Mouse (Mus musculus) myocyte (in vitro differentiated cells): Measurements from ENCODE around the gene Pphln1.

ENCODE experiments used
- CEBPB ChIP-seq: IDR thresholded peaks from 2 replicates; pipeline ENCODE4 v1.6.1; 2011; ENCODE audit warnings: mild to moderate bottlenecking, moderate library complexity; ENCODE audit not compliant: poor library complexity, insufficient read depth, severe bottlenecking
- E2F4 ChIP-seq: IDR thresholded peaks from one replicate; pipeline ENCODE4 v1.6.1; 2011; ENCODE audit warnings: mild to moderate bottlenecking, control low read depth, moderate library complexity; ENCODE audit not compliant: insufficient read depth
- MAX ChIP-seq: IDR thresholded peaks from one replicate; pipeline ENCODE4 v1.6.1; 2011; ENCODE audit warnings: low read depth, mild to moderate bottlenecking, control low read depth
- MYOD1 ChIP-seq, 3 experiments: IDR thresholded peaks; one replicate each; pipeline ENCODE4 v1.6.1; 2011; ENCODE audit warnings: control low read depth in 2 of 3, low read depth in 2 of 3, mild to moderate bottlenecking in 2 of 3, moderate library complexity in 1 of 3; ENCODE audit not compliant: insufficient read length in 2 of 3, control insufficient read depth in 1 of 3
- MYOG ChIP-seq, 3 experiments: IDR thresholded peaks; one replicate each; pipeline ENCODE4 v1.6.1; 2011; ENCODE audit warnings: control low read depth in 2 of 3, low read depth in 2 of 3, mild to moderate bottlenecking in 2 of 3; ENCODE audit not compliant: insufficient read length in 2 of 3, control insufficient read depth in 1 of 3, insufficient read depth in 1 of 3
- POLR2A ChIP-seq: IDR thresholded peaks from one replicate; pipeline ENCODE4 v1.6.1; 2011; ENCODE audit warnings: low read depth, mild to moderate bottlenecking, control low read depth, moderate library complexity; ENCODE audit not compliant: insufficient read length
- POLR2AphosphoS2 ChIP-seq: IDR thresholded peaks from one replicate; pipeline ENCODE4 v1.6.1; 2011; ENCODE audit warnings: low read depth, control low read depth; ENCODE audit not compliant: insufficient read length
- REST ChIP-seq: IDR thresholded peaks from one replicate; pipeline ENCODE4 v1.6.1; 2011; ENCODE audit warnings: mild to moderate bottlenecking, control low read depth, moderate library complexity; ENCODE audit not compliant: insufficient read depth, insufficient read length
- SRF ChIP-seq: IDR thresholded peaks from one replicate; pipeline ENCODE4 v1.6.1; 2011; ENCODE audit warnings: low read depth; ENCODE audit not compliant: control insufficient read depth, insufficient read length
- TCF12 ChIP-seq: IDR thresholded peaks from one replicate; pipeline ENCODE4 v1.6.1; 2011; ENCODE audit warnings: mild to moderate bottlenecking, control low read depth; ENCODE audit not compliant: poor library complexity, insufficient read depth, severe bottlenecking
- TCF3 ChIP-seq: IDR thresholded peaks from one replicate; pipeline ENCODE4 v1.6.1; 2011; ENCODE audit warnings: low read depth, control low read depth; ENCODE audit not compliant: insufficient read length
- USF1 ChIP-seq: IDR thresholded peaks from one replicate; pipeline ENCODE4 v1.6.1; 2011; ENCODE audit warnings: low read depth, mild to moderate bottlenecking, control low read depth, moderate library complexity

DNA sequence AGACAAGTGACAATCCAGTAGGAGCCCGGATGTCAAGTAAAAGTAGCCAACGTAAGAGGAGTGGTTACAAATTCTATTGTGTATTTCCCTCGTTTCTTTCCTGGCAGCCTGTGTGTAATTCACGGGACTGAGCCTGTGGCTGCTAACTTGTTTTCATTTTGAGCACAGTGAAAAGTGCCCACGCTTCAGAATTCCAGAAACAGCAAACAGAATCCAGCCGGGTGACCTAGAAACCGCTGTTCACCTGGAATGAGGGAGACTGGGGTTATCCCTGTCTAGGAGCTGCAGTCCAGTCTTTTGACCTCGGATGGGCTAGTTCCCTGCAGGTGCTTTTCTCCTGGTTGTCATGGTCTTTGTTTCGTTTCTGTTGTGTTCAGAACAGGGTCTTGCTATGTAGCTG lies 117.2 kb downstream of the Pphln1 start:
- TF ChIP-seq POLR2A = no peak
- TF ChIP-seq MAX = no peak
- no peak for TF ChIP-seq MYOD1 (IDR thresholded peaks at IDR 0.05; ENCODE audit: control insufficient read depth in 1 of 3, insufficient read length in 2 of 3, low read depth in 2 of 3)
- no peak for TF ChIP-seq USF1
- no peak for TF ChIP-seq POLR2AphosphoS2
- no peak for TF ChIP-seq TCF12
- no peak for TF ChIP-seq E2F4
- no peak for TF ChIP-seq SRF
- no peak for TF ChIP-seq TCF3
- TF ChIP-seq MYOG (IDR thresholded peaks at IDR 0.05; ENCODE audit: control insufficient read depth in 1 of 3, insufficient read depth in 1 of 3, insufficient read length in 2 of 3, low read depth in 2 of 3) = no peak
- no peak for TF ChIP-seq CEBPB
- TF ChIP-seq REST = no peak
